Mouse (Mus musculus) liver, embryonic 18 days (tissue): Measurements from ENCODE around the gene Rassf4. TPM values are rescaled to one million over a fixed set of nuclear protein-coding genes. Genes with fewer than 3 reads are reported as not detected.

Source experiments
- polyA plus RNA-seq: library from polyadenylated mRNA; depleted of rRNA; stranded (reverse); fragments of >200 nt; gene quantifications from 2 replicates; pipeline ENCODE4 v1.2.3, GENCODE M21; 2012; rRNA removed

Gene Rassf4
- 3.0 and 3.4 TPM in 2 replicates for polyA plus RNA-seq

DNA sequence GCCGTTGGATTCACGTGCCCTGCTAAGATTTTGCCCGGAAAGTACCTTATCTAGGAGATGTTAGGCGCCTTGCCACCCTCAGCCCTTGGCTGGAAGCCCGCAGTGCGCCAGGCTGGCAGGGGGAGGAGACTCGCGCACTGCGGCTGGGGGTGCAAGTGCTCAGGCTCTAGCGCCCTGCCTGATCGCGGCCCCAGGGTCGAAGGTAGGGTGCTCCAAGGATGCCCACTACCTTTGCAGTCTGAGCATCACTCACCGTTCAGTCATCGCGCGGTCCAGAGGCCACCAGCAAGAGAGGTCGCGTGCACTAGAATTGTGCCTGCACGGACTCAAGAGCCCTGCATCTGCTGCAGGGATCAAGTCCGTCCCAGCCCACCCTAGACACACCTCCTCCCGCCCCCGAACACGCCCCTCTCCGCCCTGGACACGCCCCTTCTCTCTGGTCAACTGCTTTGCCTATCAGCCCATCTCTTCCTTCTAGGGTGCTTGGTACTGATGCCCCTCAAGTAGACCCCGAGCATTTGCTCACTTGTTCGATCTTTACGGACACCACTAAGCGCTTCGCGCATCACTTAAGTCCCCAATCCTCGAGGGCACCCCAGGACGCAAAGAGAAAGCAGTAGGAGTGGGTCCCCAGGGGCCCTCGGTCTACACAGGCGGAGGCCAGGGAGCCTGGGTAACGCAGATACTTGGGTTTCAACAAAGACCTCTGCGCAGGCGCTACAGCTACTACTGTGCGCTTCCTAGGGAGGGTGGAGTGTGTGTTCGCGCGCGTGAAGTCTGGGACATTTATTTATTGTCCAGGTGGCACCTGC, at the start of gene Rassf4:
TSS of gene Rassf4 (minus strand) at position 482 of the 812 bp plus-strand sequence.

DNA sequence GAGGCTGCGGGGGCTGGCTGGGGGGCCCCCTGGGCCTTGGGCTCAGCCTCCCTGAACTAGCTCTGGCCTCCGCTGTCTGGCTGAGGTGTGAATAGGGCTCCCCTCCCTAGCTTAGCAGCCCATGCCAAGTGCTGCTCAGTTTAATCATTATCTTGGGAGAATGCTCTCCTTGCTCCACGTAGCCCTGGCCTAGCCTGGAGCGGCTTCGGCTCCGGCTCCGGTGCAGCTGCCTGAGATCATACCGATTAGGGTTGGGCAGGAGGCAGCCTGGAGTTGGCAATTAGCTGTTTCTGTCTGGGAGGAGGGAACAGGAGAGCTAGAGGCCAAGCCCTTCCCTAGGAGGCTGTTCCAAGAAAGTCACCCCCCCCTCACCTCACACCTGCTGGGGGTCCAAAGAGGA, 42.9 kb upstream of the Rassf4 start, which contains the start of gene Tmem72:
TSS of gene Tmem72 (minus strand) at position 248 of the 400 bp plus-strand sequence.

DNA sequence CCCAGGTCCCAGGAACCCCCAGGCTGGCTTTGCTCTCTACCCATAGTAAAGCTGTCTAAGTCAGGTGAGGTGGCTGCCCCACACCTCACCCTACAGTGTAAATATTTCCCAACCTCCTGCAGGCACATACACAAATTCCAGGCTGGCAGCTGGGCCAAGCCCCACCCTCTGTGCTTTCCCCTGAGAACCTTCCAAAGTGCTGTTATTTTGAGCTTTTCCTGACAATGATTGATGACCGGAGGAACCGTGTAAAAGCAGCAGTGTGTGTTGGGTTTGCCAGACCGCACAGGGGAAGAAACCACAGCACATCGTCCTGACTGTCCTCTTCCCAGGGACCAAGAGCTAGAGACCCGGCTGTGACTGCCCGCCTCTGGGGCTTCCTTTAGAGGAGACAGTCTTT, 23.3 kb downstream of the Rassf4 start, which contains the start of gene Depp1:
TSS of gene Depp1 (plus strand) at position 204 of the 400 bp plus-strand sequence.

GRCm38 (mm10) chr6:116628539-116629171, 45.1 kb downstream of the Rassf4 start, which contains the start of gene Zfp422:
Gene Zfp422 (minus strand): TSS chr6:116628999.

DNA sequence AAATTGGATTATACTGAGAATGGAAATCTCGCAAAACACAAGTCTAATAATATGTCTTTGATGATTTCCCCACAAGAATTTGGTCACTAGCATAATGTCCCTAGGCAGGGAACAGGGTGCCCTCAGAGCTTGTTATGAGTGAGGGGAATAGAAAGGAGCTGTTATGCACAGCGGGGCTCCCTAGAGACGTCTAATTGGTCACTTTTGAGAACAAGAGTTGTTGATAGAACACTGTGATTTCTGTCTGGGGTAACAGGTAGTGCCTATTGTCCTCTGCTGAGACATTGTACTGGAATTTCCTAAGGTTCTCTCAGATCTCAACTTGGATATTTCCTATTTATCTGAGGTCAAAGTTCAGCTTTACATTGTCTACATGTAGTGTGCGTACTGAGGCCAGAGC, 89.7 kb downstream of the Rassf4 start, which contains the start of gene Olfr215:
TSS of gene Olfr215 (minus strand) at position 101 of the 400 bp plus-strand sequence.

Other genes starting within 250 kb of the Rassf4 start
- gene Alox5, start 212.8 kb downstream of the Rassf4 start, polyA plus RNA-seq = 4.3 and 5.5 TPM in 2 replicates
- not detected in 2 replicates for gene Olfr211, start 184.9 kb downstream of the Rassf4 start, polyA plus RNA-seq
- gene Olfr212, start 167.4 kb downstream of the Rassf4 start, polyA plus RNA-seq = not detected in 2 replicates
- gene Olfr213, start 135.5 kb downstream of the Rassf4 start, polyA plus RNA-seq = not detected in 2 replicates
- 0.03 and 0.04 TPM in 2 replicates for gene Gm5580, start 122.8 kb downstream of the Rassf4 start, polyA plus RNA-seq
- not detected in 2 replicates for gene Olfr214, start 119.7 kb downstream of the Rassf4 start, polyA plus RNA-seq
- not detected in 2 replicates for gene Olfr215, start 89.8 kb downstream of the Rassf4 start, polyA plus RNA-seq
- gene Zfp422, start 45.0 kb downstream of the Rassf4 start, polyA plus RNA-seq = 19.6 and 20.7 TPM in 2 replicates
- gene Depp1, start 23.3 kb downstream of the Rassf4 start, polyA plus RNA-seq = 110 and 114 TPM in 2 replicates
- under 0.01 and 0.04 TPM in 2 replicates for gene Tmem72, start 43.0 kb upstream of the Rassf4 start, polyA plus RNA-seq